Mouse (Mus musculus) liver, embryonic 13.5 days (tissue): Measurements from ENCODE around the gene Srsf3. TPM values are rescaled to one million over a fixed set of nuclear protein-coding genes. Genes with fewer than 3 reads are reported as not detected.
"Not testable (repeated sequence)": the region's sequence is repeated elsewhere in the genome, so short reads cannot be mapped to it uniquely, and the experiment has no call there.

Source experiments
- ATAC-seq: fragments of 200-750 bp; cut with Nextera tagmentation; 2 replicates; pipeline ENCODE4 v1.8.0; 2017; ENCODE audit warnings: low read depth, mild to moderate bottlenecking, moderate number of reproducible peaks, moderate library complexity
- DNase-seq: peaks from one replicate; pipeline ENCODE4 v3.0.0; 2022
- H3K27ac ChIP-seq: fragments of 300-500 bp; sonication (generic); 2 replicates; pipeline ENCODE4 v1.5.1; 2015; ENCODE audit warnings: moderate library complexity, mild to moderate bottlenecking, inconsistent platforms
- H3K27me3 ChIP-seq: fragments of 300-500 bp; sonication (generic); 2 replicates; pipeline ENCODE4 v1.6.1; 2015; ENCODE audit warnings: mild to moderate bottlenecking, inconsistent platforms
- H3K36me3 ChIP-seq: fragments of 300-500 bp; sonication (generic); 2 replicates; pipeline ENCODE4 v1.6.1; 2015; ENCODE audit warnings: mild to moderate bottlenecking, inconsistent platforms
- H3K4me1 ChIP-seq: fragments of 300-500 bp; sonication (generic); replicated peaks from 2 replicates; pipeline ENCODE4 v1.6.1; 2015; ENCODE audit warnings: inconsistent platforms
- H3K4me2 ChIP-seq: fragments of 300-500 bp; sonication (generic); 2 replicates; pipeline ENCODE4 v1.6.1; 2015; ENCODE audit warnings: inconsistent platforms, mild to moderate bottlenecking, moderate library complexity
- H3K4me3 ChIP-seq: fragments of 300-500 bp; sonication (generic); replicated peaks from 2 replicates; pipeline ENCODE4 v1.5.1; 2015; ENCODE audit warnings: mild to moderate bottlenecking, inconsistent platforms
- H3K9ac ChIP-seq: fragments of 300-500 bp; sonication (generic); 2 replicates; pipeline ENCODE4 v1.6.1; 2015; ENCODE audit warnings: mild to moderate bottlenecking, inconsistent platforms
- H3K9me3 ChIP-seq: fragments of 300-500 bp; sonication (generic); replicated peaks from 2 replicates; pipeline ENCODE4 v1.6.1; 2016; ENCODE audit warnings: inconsistent platforms
- WGBS: fragments of 180-500 bp; shearing (Covaris S2); methylation state at CpG from one replicate; pipeline ENCODE4 v1.1.7; 2015; ENCODE audit not compliant: insufficient replicate concordance; 5-methylcytosine and 5-hydroxymethylcytosine counted together
- polyA plus RNA-seq: library from polyadenylated mRNA; unstranded; fragments of >200 nt; fragmentation: Nextera tagmentation; extraction: Ambion mirVana; gene quantifications from 2 replicates; pipeline ENCODE4 v1.2.1, GENCODE M21; 2015

Srsf3 gene
- polyA plus RNA-seq, 1 experiment from 2014 or later: 320 TPM

GRCm38 (mm10) chr17:29018292-29018984 is 14.0 kb upstream of the Srsf3 start:
- 48% methylated on average over 11 of the region's 11 CpGs for WGBS
- Histone ChIP-seq H3K4me1 (peaks cover 23% of the 10 kb centered on the region), H3K9me3 (no peaks in the 10 kb centered on the region), H3K9ac (no peak overlapping the region), H3K36me3 (no peaks in the 10 kb centered on the region), H3K27me3 (no peaks in the 10 kb centered on the region), H3K4me2 (no peak overlapping the region), H3K4me3 (no peak overlapping the region), H3K27ac (no peak overlapping the region)
- DNase-seq (peak; percentile 29), ATAC-seq (no peak)

DNA sequence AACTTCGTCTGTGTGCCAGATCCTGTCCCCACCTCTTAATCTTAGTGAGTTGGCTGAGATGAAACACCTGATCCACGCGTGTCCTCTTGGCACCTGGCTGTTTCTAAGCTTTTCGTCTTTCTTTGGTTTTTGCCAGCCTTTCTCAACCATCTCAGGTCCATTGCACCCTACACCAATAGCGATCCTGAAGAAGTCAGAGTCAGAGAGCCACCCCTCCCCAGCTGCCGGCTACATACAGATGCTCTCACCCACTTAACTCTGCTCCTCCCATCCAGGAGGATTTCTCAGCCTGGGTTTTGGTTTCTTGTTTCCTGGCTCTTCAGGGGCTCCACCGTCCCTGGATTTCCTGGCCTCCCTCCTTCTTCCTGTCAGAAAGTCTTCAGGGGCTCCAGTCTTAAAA is 13.0 kb upstream of the Srsf3 start:
- Histone ChIP-seq H3K4me3 (no peak overlapping the region), H3K27ac (no peak overlapping the region), H3K4me2 (no peak overlapping the region), H3K36me3 (no peaks in the 10 kb centered on the region), H3K9me3 (no peaks in the 10 kb centered on the region), H3K4me1 (peaks cover 27% of the 10 kb centered on the region), H3K9ac (no peak overlapping the region), H3K27me3 (no peaks in the 10 kb centered on the region)
- ATAC-seq: no peak
- no peak for DNase-seq
- 63% methylated on average over 7 of the region's 7 CpGs for WGBS

DNA sequence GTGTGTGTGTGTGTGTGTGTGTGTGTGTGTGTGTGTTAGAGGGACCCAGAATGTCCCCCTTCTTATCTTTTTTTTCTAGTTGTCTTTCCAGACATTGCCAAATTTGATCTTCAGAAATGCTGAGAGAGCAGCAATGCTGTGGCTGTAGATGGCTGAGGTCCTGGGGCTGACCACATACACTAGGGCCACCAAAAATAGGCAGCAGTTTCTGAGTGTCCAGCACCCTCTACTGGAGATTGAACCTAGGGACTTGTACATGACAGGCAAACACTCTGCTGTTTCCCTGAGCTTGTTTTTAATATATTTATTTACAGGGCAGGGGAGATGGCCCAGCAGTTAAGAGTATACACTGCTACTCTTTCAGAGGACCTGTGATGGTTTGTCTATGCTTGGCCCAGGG is 12.0 kb upstream of the Srsf3 start:
- Histone ChIP-seq H3K4me2 (no peak overlapping the region), H3K36me3 (no peaks in the 10 kb centered on the region), H3K4me3 (no peak overlapping the region), H3K9me3 (no peaks in the 10 kb centered on the region), H3K9ac (no peak overlapping the region), H3K27me3 (no peaks in the 10 kb centered on the region), H3K27ac (no peak overlapping the region), H3K4me1 (peaks cover 35% of the 10 kb centered on the region)
- no peak for DNase-seq
- no peak for ATAC-seq

DNA sequence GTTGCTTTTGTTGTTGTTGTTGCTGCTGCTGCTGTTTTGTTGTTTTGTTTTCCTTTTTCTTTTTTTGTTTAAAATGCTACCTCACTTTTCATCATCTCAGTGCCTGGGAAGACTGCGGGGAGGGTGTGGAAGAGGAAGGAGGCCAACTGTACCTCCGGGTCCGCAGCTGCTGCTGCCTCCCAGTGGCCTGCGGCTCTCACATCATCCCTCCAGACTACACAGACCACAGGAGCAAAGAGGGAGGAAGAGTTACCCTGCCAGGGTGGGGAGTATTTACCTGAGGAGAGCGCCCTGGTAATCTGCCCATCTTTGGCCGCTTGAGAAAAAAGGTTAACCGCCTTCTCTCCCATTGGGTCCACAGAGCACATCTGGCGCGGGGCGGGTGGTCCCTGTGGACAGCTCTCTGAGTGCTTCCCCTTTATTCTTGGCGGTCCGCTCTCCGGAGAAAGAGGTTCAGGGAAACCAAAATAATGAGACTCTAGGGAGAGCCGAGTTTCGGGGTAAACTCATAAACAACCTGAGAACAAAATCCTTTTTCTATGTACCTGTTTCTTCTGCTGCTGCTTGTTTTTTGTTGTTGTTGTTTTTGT is 10.1 kb upstream of the Srsf3 start:
- H3K4me2 ChIP-seq: peak overlapping the region; percentile 32
- H3K4me3 ChIP-seq: no peak overlapping the region
- ATAC-seq (peak; percentile 62; the same call in 1 of the 2 replicates), DNase-seq (no peak)
- peaks cover 40% of the 10 kb centered on the region for H3K4me1 ChIP-seq
- H3K9me3 ChIP-seq: no peaks in the 10 kb centered on the region
- WGBS: 21% methylated on average over 15 of the region's 15 CpGs
- no peaks in the 10 kb centered on the region for H3K36me3 ChIP-seq
- H3K27ac ChIP-seq: no peak overlapping the region
- H3K27me3 ChIP-seq: no peaks in the 10 kb centered on the region
- H3K9ac ChIP-seq: peak overlapping the region; percentile 30

- WGBS: 80% methylated on average over 6 of the region's 6 CpGs
Measured at GRCm38 (mm10) chr17:29023346-29023745, 9.1 kb upstream of the Srsf3 start.

GRCm38 (mm10) chr17:29024047-29024892 is 8.2 kb upstream of the Srsf3 start:
- ATAC-seq: no peak
- Histone ChIP-seq H3K4me3 (no peak overlapping the region), H3K4me2 (0 out of 2 replicates have a peak overlapping the region, but pooled peaks have one; percentile 10), H3K9ac (no peak overlapping the region), H3K27me3 (no peaks in the 10 kb centered on the region), H3K36me3 (no peaks in the 10 kb centered on the region), H3K27ac (no peak overlapping the region), H3K9me3 (no peaks in the 10 kb centered on the region), H3K4me1 (peaks cover 40% of the 10 kb centered on the region)
- DNase-seq: no peak
- 45% methylated on average over 22 of the region's 22 CpGs for WGBS

More at GRCm38 (mm10) chr17:29023346-29023745, 9.1 kb upstream of the Srsf3 start:
- Histone ChIP-seq H3K27me3 (no peaks in the 10 kb centered on the region), H3K4me2 (no peak overlapping the region), H3K9ac (no peak overlapping the region), H3K4me3 (no peak overlapping the region), H3K36me3 (no peaks in the 10 kb centered on the region), H3K9me3 (no peaks in the 10 kb centered on the region), H3K27ac (no peak overlapping the region), H3K4me1 (peaks cover 40% of the 10 kb centered on the region)
- no peak for ATAC-seq
- DNase-seq: no peak

DNA sequence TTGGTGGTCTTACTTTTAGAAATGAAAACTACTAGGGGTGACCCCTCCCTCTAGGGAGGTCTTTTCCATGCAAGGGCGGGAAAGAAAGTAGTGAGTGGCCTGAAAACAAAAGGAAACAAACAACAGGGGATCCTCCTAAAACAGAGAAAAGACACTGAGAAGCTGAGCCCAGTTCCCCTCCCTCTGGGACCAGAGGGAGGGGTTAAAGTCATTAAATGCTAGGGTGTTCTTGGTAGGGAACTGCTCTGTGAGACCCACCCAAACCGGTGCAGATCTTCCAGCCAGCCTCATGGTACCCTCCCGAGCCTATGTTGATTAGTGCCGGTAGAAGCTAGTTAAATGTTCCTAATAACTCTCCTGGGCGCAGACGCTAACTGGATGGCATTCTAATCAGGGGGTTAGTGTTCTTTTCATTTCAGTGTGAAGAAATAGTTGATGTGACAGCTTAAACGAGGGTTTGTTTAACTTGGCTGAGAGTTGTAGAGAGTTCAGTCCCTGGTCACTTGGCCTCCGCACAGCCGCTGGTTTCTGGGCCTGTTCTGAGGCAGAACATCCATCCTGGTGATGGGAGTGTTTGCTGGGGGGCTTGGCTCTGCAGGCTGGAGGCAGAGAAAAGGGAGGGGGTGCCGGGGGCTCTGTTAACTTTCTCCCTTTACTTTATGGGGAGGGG is 7.4 kb upstream of the Srsf3 start:
- H3K9me3 ChIP-seq: no peaks in the 10 kb centered on the region
- no peak for ATAC-seq
- no peak overlapping the region for H3K27ac ChIP-seq
- H3K27me3 ChIP-seq: no peaks in the 10 kb centered on the region
- no peak overlapping the region for H3K4me3 ChIP-seq
- 54% methylated on average over 10 of the region's 10 CpGs for WGBS
- no peak overlapping the region for H3K9ac ChIP-seq
- no peaks in the 10 kb centered on the region for H3K36me3 ChIP-seq
- no peak overlapping the region for H3K4me2 ChIP-seq
- no peak for DNase-seq
- peaks cover 36% of the 10 kb centered on the region for H3K4me1 ChIP-seq

DNA sequence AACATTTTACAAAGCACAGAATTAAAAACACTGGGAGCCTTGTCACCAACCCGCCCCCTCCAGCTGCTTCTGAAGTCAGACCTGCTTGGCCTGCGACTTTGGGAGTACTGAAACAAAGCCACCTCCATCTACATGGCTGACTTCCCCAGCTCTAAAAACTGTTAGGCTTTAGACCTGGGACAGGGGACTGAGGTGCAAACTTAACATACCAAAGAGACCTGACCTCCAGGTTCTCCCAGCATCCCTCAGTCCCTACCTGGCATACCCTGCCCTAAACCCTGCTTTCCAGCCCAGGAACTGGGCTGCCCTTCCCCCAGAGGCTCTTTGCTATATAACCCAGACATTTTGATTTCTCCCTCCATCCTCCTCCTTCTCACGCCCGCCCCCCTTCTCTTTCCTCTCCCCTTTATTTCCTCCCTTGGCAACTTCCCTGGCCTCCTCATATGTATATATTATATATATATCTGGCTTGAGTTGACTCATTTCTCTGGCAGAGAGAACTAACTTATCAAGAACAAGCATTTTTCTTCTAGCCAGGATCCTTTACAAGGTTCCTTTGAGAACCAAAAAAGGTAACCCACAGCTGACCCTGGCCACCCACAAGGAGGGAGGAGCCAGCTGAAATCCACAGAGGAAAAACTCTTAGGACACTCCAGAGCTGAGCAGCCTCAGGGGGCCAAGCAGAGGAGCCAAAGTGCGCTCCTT is 5.6 kb upstream of the Srsf3 start:
- WGBS: 72% methylated on average over 5 of the region's 5 CpGs
- no peaks in the 10 kb centered on the region for H3K9me3 ChIP-seq
- H3K4me1 ChIP-seq: peaks cover 44% of the 10 kb centered on the region
- no peak for DNase-seq
- H3K36me3 ChIP-seq: no peaks in the 10 kb centered on the region
- ATAC-seq: no peak
- no peak overlapping the region for H3K4me3 ChIP-seq
- H3K27me3 ChIP-seq: no peaks in the 10 kb centered on the region
- no peak overlapping the region for H3K27ac ChIP-seq
- H3K4me2 ChIP-seq: no peak overlapping the region
- no peak overlapping the region for H3K9ac ChIP-seq

DNA sequence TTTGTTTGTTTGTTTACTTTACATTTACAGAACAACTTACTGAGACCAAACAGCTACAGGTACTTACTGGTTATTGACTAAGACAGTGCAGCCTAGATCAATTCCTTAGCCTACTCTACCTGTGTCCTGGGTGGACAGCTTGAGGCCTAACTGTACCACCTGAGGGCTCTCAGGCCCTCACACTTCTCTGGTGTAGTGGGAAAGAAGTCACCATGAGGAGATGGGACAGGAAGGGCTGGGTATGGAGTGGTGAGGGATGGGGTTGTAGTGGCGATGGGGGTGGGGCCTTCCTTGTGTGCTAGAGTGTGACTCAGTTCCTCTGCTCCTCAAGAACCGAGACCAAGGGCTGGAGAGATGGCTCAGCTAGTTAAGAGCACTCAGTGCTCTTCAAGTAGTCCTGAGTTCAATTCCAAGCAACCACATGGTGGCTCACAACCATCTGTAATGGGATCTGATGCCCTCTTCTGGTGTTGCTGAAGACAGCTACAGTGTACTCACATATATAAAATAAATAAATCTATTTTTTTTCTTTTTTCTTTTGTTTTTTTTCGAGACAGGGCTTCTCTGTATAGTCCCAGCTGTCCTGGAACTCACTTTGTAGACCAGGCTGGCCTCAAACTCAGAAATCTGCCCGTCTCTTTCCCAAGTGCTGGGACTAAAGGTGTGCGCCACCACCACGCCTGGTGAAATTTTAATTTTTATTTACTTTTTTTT is 1.9 kb upstream of the Srsf3 start:
- H3K4me2 ChIP-seq: no peak overlapping the region
- no peak overlapping the region for H3K4me3 ChIP-seq
- no peak overlapping the region for H3K27ac ChIP-seq
- no peaks in the 10 kb centered on the region for H3K27me3 ChIP-seq
- DNase-seq (no peak), ATAC-seq (no peak)
- 78% methylated on average over 6 of the region's 6 CpGs for WGBS
- H3K4me1 ChIP-seq: peaks cover 33% of the 10 kb centered on the region
- no peak overlapping the region for H3K9ac ChIP-seq
- H3K36me3 ChIP-seq: peaks cover 14% of the 10 kb centered on the region
- H3K9me3 ChIP-seq: no peaks in the 10 kb centered on the region

- not testable (repeated sequence) for H3K27me3 ChIP-seq, H3K9me3 ChIP-seq, DNase-seq, ATAC-seq
- Histone ChIP-seq H3K27ac (peak overlapping the region; percentile 97), H3K36me3 (peaks cover 21% of the 10 kb centered on the region), H3K4me1 (peaks cover 39% of the 10 kb centered on the region), H3K9ac (peak overlapping the region; percentile 97), H3K4me3 (peak overlapping the region; percentile 79), H3K4me2 (peak overlapping the region; percentile 92)
- 60% methylated on average over 7 of the region's 7 CpGs for WGBS
Measured at GRCm38 (mm10) chr17:29031085-29031711, 1.2 kb upstream of the Srsf3 start.
